Mouse (Mus musculus) liver, embryonic 14.5 days (tissue): ENCODE data around the gene Map4k1.

Experiments
- CTCF ChIP-seq: IDR thresholded peaks from 2 replicates; pipeline ENCODE4 v1.5.1; 2016; ENCODE audit warnings: antibody characterized with exemption, low read depth, control low read depth
- EP300 ChIP-seq: IDR thresholded peaks from 2 replicates; pipeline ENCODE4 v1.6.1; 2016; ENCODE audit warnings: antibody characterized with exemption, low read depth

DNA sequence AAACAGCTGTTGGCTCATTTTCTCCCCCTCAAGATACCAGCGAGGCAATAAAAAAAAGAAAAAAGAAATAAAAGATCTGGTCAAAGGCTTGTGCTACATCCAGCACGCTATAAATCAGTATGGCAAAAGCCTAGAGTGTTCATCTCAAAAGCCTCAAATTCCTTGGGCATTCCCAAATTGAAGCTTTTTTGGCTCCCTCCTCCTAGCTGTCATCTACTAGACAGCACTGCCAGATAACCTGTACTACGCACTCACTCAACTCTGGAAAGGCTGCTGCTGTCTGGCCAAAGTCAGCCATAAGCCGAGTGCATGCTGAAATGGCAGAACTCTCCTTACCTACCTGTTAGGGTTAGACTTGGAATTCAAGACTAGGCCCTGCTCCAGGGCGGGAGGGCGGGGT is 24.6 kb upstream of the Map4k1 start:
- TF ChIP-seq CTCF: no peak
- TF ChIP-seq EP300: no peak
